Mouse (Mus musculus): ENCODE measurements at regions not wholly inside any gene's neighbourhood (a gene's known extent, or its start where the extent isn't known, plus 50 kb on each side); places are given as distances from the start of the nearest gene placed in this dataset.
A peak's percentile ranks its signal among the peaks of the same experiment; 100 is the strongest.

GRCm38 (mm10) chr14:94860191-94860590 is 969.7 kb upstream of the Pcdh9 start:
- Histone ChIP-seq H3K4me2 (ENCODE audit: low read depth, low read length) (no peak overlapping the region), H3K36me3 (ENCODE audit: control insufficient read depth, insufficient read depth, low read length) (no peaks in the 10 kb centered on the region), H3K4me3 (ENCODE audit: low read depth, low read length) (no peak overlapping the region), H3K4me1 (ENCODE audit: control insufficient read depth, insufficient read depth, low read length) (no peaks in the 10 kb centered on the region), H3K9ac (ENCODE audit: low read depth, low read length) (no peak overlapping the region), H3K27ac (replicated peaks; ENCODE audit: low read depth, low read length) (no peak overlapping the region), H3K27me3 (replicated peaks; ENCODE audit: control insufficient read depth, insufficient read depth, low read length) (no peaks in the 10 kb centered on the region), H3K9me3 (ENCODE audit: control insufficient read depth, low read length) (no peaks in the 10 kb centered on the region)
- DNase-seq (ENCODE audit: low spot score), result peak; percentile 5
- ATAC-seq (ENCODE audit: low read depth), result no peak

DNA sequence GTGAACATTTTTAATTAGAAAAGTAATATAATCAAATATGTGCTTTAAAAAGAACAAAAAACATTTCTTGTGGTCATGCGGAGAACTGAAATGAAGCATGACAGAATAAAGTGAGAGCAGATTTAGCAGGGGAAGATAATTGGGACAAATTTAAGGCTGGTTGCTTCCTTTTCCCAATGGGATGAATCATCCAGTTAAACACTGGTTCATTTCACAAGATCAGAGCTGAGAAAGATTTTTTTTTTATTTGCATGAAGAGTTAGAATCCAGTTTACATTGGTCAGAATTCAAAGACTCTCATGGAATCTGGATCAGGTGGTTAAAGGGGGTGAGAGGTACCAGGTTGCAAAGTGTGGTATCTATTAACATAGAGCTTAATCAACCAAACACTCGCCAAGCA is 978.5 kb upstream of the Pcdh9 start:
- Histone ChIP-seq H3K4me3 (ENCODE audit: low read depth, low read length) (no peak overlapping the region), H3K36me3 (ENCODE audit: control insufficient read depth, insufficient read depth, low read length) (no peaks in the 10 kb centered on the region), H3K4me1 (ENCODE audit: control insufficient read depth, insufficient read depth, low read length) (no peaks in the 10 kb centered on the region), H3K27ac (replicated peaks; ENCODE audit: low read depth, low read length) (no peak overlapping the region), H3K9ac (ENCODE audit: low read depth, low read length) (no peak overlapping the region), H3K4me2 (ENCODE audit: low read depth, low read length) (no peak overlapping the region), H3K9me3 (ENCODE audit: control insufficient read depth, low read length) (no peaks in the 10 kb centered on the region), H3K27me3 (replicated peaks; ENCODE audit: control insufficient read depth, insufficient read depth, low read length) (no peaks in the 10 kb centered on the region)
- ATAC-seq (ENCODE audit: low read depth), result peak; percentile 84; the same call in 1 of the 2 replicates
- DNase-seq (ENCODE audit: low spot score), result peak; percentile 41
- 46% methylated on average over 2 of the region's 2 CpGs for WGBS

GRCm38 (mm10) chr14:94886054-94886453 is 995.0 kb upstream of the 4921530L21Rik start:
- Histone ChIP-seq H3K4me1 (ENCODE audit: control insufficient read depth, insufficient read depth, low read length) (no peaks in the 10 kb centered on the region), H3K4me3 (ENCODE audit: low read depth, low read length) (no peak overlapping the region), H3K4me2 (ENCODE audit: low read depth, low read length) (no peak overlapping the region), H3K27me3 (replicated peaks; ENCODE audit: control insufficient read depth, insufficient read depth, low read length) (no peaks in the 10 kb centered on the region), H3K9ac (ENCODE audit: low read depth, low read length) (no peak overlapping the region), H3K9me3 (ENCODE audit: control insufficient read depth, low read length) (no peaks in the 10 kb centered on the region), H3K27ac (replicated peaks; ENCODE audit: low read depth, low read length) (no peak overlapping the region), H3K36me3 (ENCODE audit: control insufficient read depth, insufficient read depth, low read length) (no peaks in the 10 kb centered on the region)
- no peak for DNase-seq (ENCODE audit: low spot score)
- no peak; the same call in 1 of the 2 replicates for ATAC-seq (ENCODE audit: low read depth)
- whole genome bisulfite sequencing, result 54% methylated on average over 3 of the region's 3 CpGs

DNA sequence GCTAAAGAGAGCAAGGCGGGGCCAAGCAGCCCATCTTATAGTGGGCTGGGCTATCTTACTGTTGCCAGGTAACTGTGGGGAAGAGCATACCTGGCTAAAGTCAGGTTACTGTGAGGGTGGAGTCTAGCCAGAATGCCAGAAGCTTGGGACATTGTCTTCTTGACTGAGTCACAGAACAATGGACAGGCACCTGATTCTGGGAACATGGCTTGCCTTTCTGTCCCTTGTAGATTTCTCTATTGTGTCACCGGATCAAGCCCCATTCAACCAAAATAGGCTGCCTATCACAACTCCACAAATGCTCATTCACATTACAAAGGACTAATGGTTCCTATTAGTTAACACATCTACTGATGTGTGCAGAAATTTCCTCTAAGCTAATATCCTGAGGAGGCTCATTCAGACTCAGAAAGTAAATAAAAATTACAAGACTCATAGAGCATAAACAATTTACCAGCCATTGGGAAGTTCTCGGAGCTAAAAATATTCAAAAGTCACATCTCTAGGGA is 985.7 kb upstream of the 4921530L21Rik start:
- WGBS, result 83% methylated on average over 3 of the region's 3 CpGs
- H3K36me3 ChIP-seq (ENCODE audit: control insufficient read depth, insufficient read depth, low read length), result no peaks in the 10 kb centered on the region
- H3K4me3 ChIP-seq (ENCODE audit: low read depth, low read length), result no peak overlapping the region
- no peaks in the 10 kb centered on the region for H3K4me1 ChIP-seq (ENCODE audit: control insufficient read depth, insufficient read depth, low read length)
- no peak overlapping the region for H3K4me2 ChIP-seq (ENCODE audit: low read depth, low read length)
- H3K9ac ChIP-seq (ENCODE audit: low read depth, low read length), result no peak overlapping the region
- DNase-seq (ENCODE audit: low spot score) (no peak), ATAC-seq (ENCODE audit: low read depth) (no peak)
- H3K27me3 ChIP-seq (replicated peaks; ENCODE audit: control insufficient read depth, insufficient read depth, low read length), result no peaks in the 10 kb centered on the region
- no peaks in the 10 kb centered on the region for H3K9me3 ChIP-seq (ENCODE audit: control insufficient read depth, low read length)
- H3K27ac ChIP-seq (replicated peaks; ENCODE audit: low read depth, low read length), result no peak overlapping the region

- Histone ChIP-seq H3K4me3 (ENCODE audit: low read depth, low read length) (no peak overlapping the region), H3K27ac (replicated peaks; ENCODE audit: low read depth, low read length) (no peak overlapping the region), H3K36me3 (ENCODE audit: control insufficient read depth, insufficient read depth, low read length) (no peaks in the 10 kb centered on the region), H3K9ac (ENCODE audit: low read depth, low read length) (no peak overlapping the region), H3K27me3 (replicated peaks; ENCODE audit: control insufficient read depth, insufficient read depth, low read length) (no peaks in the 10 kb centered on the region), H3K4me2 (ENCODE audit: low read depth, low read length) (peak overlapping the region; percentile 1; the same call in 1 of the 2 replicates), H3K4me1 (ENCODE audit: control insufficient read depth, insufficient read depth, low read length) (no peaks in the 10 kb centered on the region), H3K9me3 (ENCODE audit: control insufficient read depth, low read length) (no peaks in the 10 kb centered on the region)
- no peak for ATAC-seq (ENCODE audit: low read depth)
- 42% methylated on average over 6 of the region's 6 CpGs for WGBS
- DNase-seq (ENCODE audit: low spot score), result peak; percentile 2
These were observed 982.3 kb upstream of the 4921530L21Rik start for GRCm38 (mm10) chr14:94898667-94899281.

- Histone ChIP-seq H3K9ac (ENCODE audit: low read depth, low read length) (no peak overlapping the region), H3K4me1 (ENCODE audit: control insufficient read depth, insufficient read depth, low read length) (no peaks in the 10 kb centered on the region), H3K27ac (replicated peaks; ENCODE audit: low read depth, low read length) (no peak overlapping the region), H3K4me2 (ENCODE audit: low read depth, low read length) (no peak overlapping the region), H3K36me3 (ENCODE audit: control insufficient read depth, insufficient read depth, low read length) (no peaks in the 10 kb centered on the region), H3K27me3 (replicated peaks; ENCODE audit: control insufficient read depth, insufficient read depth, low read length) (no peaks in the 10 kb centered on the region), H3K4me3 (ENCODE audit: low read depth, low read length) (no peak overlapping the region), H3K9me3 (ENCODE audit: control insufficient read depth, low read length) (no peaks in the 10 kb centered on the region)
- ATAC-seq (ENCODE audit: low read depth), result no peak
- DNase-seq (ENCODE audit: low spot score), result peak; percentile 6
- WGBS, result 84% methylated on average over 1 of the region's 1 CpGs
These were observed 968.7 kb upstream of the 4921530L21Rik start for GRCm38 (mm10) chr14:94912326-94912725.

- Histone ChIP-seq H3K9me3 (ENCODE audit: control insufficient read depth, low read length) (no peaks in the 10 kb centered on the region), H3K9ac (ENCODE audit: low read depth, low read length) (no peak overlapping the region), H3K27ac (replicated peaks; ENCODE audit: low read depth, low read length) (no peak overlapping the region), H3K4me2 (ENCODE audit: low read depth, low read length) (no peak overlapping the region), H3K36me3 (ENCODE audit: control insufficient read depth, insufficient read depth, low read length) (no peaks in the 10 kb centered on the region), H3K27me3 (replicated peaks; ENCODE audit: control insufficient read depth, insufficient read depth, low read length) (no peaks in the 10 kb centered on the region), H3K4me1 (ENCODE audit: control insufficient read depth, insufficient read depth, low read length) (no peaks in the 10 kb centered on the region), H3K4me3 (ENCODE audit: low read depth, low read length) (no peak overlapping the region)
- ATAC-seq (ENCODE audit: low read depth) (no peak), DNase-seq (ENCODE audit: low spot score) (peak; percentile 22)
- WGBS, result 76% methylated on average over 3 of the region's 3 CpGs
These were observed 939.6 kb upstream of the 4921530L21Rik start for GRCm38 (mm10) chr14:94941416-94941815.

Measured in embryonic facial prominence, embryonic 14.5 days (tissue).